Mouse (Mus musculus) telencephalon, adult 2 months (tissue): ENCODE measurements around the gene Cdh15.

Source experiments
- DNase-seq: peaks from one replicate; pipeline ENCODE4 v3.0.0-alpha.2; 2011; ENCODE audit warnings: low read depth, low spot score

The Cdh15 gene

DNA sequence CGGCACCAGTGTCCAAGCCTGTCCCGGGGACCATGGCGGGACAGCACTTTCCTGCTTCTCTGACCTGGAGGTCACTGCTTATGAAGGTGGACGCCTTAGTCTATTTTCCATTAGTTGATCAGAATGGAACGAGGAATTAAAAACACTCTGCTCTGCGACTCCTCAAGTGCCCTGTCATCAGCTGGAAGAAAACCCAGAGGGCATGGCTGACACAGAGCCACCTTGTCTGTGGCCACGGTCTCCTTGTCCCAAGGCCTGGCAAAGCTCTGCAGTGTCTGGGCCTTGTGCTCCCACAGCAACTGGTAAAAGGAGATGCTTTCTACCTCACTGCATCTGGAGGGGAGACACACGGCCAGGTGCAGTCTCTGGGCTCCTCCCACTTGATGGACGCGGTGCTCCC is 35.9 kb downstream of the Cdh15 start:
- no peak for DNase-seq

DNA sequence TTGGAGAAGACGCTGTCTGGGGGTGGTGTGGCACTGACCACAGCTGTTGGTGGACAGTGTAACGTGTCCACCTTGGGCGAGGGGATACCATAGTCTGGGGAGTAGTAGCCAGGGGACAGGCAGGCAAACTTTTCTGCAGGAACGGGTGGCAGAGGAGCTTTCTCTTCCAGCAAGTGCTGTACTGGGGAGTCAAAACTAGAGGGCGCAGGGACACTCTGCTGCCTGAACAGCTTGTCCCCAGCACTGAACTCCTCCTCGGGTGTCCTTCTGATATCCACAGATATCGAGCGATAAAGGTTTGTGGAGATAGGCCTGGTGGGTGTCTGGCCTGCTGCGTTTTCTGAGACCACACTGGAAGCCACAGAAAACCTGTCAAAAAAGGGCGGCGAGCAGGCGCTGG is 43.7 kb downstream of the Cdh15 start:
- no peak for DNase-seq

DNA sequence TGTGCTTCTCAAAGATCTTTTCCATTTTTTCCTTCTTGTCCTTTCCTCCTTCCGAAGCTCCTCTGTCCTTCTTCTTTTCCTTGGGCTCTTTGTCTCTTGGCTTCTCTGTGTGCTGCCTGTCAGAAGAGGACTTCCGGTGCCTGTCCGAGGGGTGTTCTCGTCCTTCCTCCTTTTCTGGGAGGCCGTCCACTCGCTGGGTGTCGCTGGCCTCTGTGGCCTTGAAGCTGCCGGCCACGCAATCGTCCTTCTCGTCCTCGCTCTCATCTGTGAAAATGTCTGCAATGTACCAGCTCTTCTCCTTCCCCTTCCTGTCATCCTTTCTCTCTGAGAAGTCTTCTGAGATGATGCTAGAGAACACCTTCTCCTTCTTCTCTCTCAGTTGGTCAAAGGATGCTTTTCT is 45.7 kb downstream of the Cdh15 start:
- no peak for DNase-seq

DNA sequence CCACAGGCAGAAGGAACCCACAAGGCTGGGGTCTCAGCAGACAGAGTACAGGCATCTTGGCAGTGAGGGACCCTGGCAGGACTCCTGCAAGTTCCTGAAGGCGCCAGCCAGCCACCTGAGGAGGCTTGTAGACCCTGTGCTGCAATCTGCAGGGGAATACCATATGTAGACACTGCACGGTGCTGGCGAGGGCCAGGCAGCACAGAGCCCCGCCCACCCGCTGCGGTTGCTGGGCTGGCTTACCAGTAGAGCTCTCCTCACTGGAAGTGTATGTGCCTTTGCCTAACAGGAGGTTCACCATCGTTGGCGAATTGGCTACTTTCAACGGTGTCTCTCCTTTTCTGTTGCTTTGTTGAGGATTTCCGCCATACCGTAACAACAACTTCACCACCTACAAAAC is 48.6 kb downstream of the Cdh15 start:
- no peak for DNase-seq

DNA sequence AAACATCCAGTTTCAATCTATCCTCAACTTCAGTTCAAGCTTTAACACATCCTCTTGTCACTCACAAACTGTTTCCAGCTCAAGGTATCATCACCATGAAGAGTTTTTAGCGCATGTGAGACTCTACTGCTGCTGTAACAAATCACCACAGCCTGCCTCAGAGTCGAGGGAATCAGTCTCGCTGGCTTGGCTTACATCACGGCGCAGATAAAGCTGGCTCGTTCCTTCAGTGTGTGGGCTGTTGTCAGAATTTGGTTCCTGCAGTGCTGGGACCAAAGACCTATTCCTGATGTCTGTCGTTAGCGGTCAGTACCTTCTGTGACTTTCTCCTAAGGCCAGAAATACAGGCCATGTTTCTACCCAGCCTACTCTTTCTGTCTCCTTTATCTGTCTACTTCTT is 49.4 kb downstream of the Cdh15 start:
- no peak for DNase-seq

DNA sequence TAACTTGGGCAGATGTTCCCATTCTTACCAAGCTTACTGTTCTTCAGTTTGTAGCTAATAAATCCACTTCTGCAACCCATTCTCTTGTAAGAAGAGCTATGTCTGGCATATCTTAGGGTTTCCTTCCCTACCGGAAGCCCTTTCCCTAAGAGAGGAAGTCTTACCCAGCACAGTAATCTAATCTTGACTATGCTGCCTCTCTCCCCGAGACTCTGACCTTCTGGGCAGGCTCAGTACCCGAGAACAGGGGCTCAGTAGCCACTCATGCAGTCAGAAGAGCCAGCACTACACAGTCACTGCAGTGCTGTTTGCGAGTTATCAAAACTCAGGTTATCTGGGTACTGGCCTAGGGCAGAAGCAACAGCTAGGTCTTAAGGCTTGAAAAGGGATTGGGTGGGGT is 50.3 kb downstream of the Cdh15 start:
- DNase-seq: no peak

DNA sequence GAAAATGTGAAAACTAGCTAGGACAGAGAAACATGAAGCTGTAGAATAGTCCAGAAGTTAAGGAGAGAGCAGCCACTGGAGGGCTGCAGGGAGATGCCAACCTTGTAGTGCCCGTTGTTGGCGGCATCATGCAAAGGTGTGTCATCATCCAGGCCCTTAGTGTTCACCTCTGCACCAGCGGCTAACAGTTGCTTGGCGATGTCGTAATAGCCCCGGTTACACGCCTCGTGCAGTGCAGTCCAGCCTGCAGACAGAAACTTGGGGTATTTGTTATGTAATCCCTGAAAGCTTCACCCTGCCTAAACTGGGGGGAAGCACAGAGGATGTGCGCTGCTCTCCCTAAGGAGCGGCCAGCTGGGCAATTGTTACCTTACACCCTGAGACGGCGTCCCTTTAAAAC is 50.7 kb downstream of the Cdh15 start:
- DNase-seq: no peak

DNA sequence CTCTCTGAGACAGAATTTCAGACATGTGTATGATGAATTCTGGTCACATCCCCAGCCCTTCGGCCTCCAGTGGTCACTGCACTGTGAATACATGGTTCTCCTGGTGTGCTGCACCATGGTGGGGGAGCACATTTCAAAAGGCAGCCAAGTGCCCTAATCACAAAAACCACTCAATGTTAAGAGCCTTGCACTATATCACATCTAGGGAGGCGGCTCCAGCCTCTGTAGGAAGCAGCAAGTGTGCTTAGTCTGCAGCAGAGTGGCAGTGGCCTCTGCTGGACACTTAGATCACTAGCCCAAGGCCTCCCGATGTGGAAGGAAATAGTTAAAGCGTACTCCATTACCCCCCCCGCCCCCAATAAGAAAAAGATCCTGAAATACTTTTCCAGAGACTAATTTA is 51.3 kb downstream of the Cdh15 start:
- no peak for DNase-seq

DNA sequence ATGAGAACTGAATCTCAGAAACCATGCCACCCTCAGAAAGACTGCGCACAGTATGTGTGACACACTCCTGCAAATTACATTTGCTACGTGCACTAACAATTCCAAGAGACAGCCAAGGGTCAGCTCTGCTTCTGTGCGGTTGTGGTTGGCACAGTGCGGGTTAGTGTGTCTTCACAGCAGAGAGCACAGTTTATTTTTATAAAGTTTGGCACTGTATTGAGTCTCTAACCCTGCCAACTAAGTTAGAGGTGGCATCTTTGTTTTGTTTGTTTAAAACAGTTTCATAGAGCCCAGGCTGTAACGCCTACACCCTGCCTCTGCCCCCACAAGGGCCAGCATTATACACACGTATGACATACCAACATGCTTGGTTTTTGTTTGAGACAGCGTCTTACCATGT is 53.7 kb downstream of the Cdh15 start:
- DNase-seq: no peak

DNA sequence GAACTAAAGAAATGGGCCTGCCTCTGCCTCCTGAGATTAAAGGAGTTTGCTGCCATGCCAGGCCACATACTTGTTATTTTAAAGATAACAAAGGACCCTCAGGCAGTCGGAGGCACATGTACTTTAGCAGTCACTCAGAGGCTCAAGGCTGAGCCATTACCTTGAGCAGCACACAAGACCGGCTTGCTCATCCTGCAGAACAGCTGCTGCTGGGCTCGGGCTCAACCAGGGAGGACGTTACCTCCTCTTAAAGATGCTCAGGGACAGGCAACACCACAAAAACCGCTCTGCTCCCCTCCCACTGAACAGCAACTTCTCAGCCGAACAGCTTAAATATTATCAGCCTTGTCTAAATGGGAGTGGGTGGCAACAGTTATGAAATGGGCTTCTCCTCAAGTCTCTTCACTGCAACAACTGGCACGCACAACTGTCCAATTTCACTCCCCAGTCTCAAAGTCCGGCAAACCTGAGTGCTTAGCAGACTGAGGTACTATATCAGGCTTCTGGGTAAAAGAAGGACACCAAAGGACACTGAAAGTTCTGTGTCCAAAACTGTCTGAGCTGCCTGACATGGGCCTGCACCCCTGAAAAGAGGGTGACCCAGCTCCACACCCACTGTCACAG is 54.2 kb downstream of the Cdh15 start:
- no peak for DNase-seq

DNA sequence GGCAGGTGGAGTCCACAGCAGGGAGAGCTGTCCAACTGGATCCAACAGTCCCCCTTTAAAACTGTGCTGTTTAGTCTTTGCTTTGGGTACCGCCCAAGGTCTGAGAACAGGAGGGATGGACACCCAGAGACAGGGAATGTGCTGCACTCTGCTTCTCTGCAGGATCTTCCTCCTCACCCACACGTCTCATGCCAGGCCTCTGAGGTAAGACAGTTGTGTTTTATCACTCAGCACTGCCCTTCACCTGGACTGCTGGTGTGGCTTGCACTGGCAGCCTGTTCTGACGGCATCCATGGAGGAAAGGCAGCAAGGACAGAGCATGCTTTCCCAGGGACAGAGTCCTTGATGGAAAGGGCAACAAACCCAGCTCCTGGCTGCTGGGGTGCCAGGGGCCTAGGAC is 54.8 kb downstream of the Cdh15 start:
- DNase-seq: no peak

DNA sequence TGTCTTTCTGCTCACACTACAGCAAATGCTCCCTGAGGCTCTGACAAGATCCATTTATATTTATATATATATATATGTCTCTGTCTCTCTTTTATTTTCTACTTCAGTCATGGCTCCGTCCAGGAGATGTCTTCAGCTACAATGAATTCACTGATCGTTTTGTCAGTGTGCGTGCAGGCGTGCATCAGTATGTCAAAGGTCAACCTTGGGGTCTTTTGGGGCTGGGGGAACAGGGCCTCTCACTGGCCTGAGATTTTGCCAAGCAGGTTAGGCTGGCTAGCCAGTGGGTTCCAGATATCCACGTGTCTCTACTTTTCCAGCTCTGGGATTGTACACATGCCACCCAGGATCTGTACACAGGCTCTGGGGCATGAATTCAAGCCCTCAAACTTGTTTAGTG is 55.2 kb downstream of the Cdh15 start:
- DNase-seq: no peak

DNA sequence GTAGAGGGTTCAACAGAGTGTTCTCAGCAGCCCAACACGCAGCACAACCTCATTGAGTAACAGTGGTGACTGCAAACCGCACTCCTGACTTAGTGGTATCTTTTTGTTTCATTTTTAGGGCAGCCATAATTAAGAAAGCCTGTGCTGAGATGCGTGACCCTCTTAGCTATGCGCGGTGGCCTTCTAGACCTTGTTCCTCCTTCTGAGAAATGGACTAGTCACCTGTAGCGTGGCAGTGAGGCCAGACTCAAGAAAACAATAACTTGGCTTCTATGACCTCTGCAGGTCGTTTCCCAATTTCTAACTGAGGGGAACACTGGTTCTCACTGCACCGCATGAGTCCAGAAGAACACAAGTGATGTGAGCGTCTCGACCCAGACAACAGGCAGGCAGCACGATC is 56.7 kb downstream of the Cdh15 start:
- DNase-seq: no peak

DNA sequence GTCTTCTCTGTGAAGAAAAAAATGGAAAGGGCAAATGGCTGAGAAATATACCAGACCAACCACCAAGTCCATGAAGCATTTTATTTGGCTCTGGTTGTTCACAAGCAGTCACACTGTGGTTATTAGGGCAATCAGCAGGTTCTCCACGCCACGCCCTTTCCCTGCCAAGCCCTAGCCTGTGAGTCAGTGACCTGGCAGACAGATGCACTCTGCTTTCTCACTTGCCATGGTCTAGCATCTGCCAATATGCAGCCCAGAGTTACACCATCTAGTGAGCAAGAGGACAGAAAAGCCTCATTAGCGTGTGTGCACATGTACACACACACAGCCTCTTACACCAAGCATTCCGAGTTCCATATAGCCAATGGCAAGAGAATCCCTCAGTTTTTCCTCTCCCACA is 57.6 kb downstream of the Cdh15 start:
- no peak for DNase-seq

DNA sequence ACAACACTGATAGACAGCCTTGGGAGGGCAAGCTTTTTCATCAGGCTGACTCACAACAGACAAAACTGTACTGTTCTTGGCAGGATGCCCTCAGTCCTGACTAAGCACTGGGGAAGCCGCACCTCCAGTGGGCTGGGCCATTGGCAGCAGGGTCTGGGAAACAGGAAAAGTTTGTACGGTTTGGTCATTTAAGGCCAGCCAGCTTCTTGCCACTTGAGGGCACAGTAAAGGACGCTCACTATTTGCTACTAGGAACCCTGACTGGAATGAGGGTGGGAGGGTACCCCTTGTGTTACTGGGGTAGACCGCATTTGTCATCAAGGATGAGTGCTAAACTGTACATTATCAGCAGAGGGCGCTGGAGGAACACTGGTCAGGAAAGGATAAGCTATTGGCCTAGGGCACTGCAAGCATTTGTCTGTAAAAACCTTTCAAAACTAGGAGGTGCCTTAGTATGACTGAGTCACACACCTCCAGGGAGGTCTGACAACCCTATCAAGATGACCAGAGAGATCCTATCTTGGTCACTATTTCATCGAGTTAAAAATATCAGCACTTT is 58.8 kb downstream of the Cdh15 start:
- DNase-seq: peak; percentile 89

DNA sequence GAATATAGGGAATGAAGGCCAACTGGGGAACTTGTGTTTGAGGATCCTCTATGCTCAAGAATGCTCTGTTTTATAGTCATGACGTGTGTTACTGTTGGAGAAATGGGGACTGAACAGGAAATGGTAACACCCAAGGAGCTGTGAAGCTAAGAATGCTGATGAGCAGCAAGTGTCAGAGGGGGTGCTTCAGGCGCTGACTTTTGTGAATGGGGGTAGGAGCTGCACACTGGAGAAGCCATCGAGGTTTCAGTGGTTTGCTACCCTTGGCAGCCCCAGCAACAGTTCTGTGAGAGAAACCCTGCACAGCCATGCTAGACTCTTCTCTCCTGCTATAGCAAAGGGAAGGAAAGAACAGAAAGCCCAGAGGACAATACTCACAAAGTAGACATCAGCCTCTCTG is 64.4 kb downstream of the Cdh15 start:
- no peak for DNase-seq

DNA sequence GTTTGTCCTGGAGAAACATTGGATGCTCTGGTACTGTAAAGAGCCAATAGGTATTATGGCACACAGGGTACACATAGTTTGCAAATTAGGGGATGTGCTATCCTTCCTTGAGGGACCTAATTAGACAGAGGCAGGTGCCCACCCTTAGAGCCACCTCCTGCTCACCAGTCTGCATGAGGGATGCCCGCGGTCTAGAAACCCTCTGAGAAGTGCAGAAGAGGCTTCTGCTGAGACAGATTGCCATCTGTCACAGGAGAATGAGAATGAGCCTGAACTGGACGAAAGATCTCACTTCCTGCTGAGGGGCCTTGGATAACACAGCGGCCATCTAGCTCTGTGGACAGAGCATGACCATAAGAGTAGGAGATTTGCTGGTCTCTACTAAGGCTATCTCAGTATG is 65.1 kb downstream of the Cdh15 start:
- DNase-seq: no peak

DNA sequence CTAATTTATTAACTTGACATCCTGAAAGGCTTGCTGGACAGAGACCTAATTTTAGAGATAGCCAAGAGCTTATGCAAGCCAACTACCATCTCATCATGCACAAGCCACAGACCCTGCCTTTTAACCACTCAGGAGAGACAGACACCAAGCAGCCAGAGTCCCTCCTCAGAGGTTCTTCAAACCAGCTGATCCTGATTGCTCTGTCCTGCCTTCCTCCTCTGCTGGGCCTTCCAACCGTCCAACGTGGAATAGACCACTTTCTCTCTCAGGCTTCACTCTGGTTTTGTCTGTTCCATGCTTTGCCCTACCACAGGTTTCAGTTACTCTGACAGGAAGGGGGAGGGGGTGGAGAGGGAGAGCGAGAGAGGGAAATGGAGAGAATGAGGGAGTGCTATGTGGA is 69.0 kb downstream of the Cdh15 start:
- DNase-seq: no peak
